Mouse (Mus musculus): ENCODE data around the gene Mapk9.
A peak's percentile ranks its signal among the peaks of the same experiment; 100 is the strongest.

Mapk9 gene

GRCm38 (mm10) chr11:49893806-49894205 lies 47.3 kb downstream of the Mapk9 start:
- DNase-seq (ENCODE audit: low spot score), result no peak

DNA sequence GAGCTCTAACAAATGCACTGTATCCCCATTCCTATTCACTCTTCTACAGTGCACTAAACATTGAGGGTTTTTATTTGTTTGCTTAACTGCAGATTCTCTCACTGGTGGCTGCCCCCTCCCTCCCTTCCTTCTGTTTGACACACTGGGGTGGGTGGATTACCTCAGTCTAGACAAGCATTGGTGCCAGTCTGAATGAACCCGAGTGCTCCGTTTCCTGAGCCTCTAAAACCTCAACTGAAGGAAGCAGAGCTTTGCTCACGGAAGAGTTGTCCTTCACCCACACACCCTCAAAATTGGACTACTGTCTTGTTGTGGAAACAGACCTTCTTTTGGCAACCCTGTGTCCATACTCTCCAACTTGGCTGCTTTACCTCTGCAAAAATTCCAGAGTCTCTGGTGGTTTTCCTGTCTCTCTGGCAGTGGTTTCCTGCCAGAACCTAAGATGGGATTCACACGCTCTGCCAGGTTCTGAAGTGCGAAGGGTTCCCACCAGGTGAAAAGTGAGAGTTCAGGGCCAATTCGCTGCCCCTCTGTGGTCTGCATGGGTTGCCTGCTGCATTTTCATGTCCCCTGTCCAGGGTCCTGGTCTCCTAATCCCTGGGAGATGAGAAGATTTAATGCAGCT lies 49.5 kb downstream of the Mapk9 start:
- DNase-seq (ENCODE audit: low spot score), result no peak

DNA sequence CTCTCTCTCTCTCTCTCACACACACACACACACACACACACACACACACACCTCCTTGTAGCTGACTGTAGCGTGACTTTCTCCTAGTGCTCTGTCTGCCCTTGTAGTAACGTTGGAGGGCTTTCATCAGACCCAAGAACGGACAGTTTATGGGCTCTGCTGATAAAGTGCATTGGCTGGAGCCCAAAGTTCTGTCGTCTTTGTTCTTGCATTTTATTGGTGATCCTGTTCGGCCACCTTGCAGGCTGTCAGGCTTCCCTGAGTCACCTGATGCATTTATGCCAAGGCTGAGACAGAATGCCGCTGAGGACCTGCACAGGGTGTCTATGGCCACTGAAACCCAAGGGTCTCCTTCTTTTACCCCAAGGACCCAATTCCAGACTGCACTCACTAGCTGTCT lies 53.5 kb downstream of the Mapk9 start:
- no peak for DNase-seq (ENCODE audit: low spot score)

- DNase-seq (ENCODE audit: low spot score), result no peak
These were observed 54.6 kb downstream of the Mapk9 start for GRCm38 (mm10) chr11:49900962-49901658.

DNA sequence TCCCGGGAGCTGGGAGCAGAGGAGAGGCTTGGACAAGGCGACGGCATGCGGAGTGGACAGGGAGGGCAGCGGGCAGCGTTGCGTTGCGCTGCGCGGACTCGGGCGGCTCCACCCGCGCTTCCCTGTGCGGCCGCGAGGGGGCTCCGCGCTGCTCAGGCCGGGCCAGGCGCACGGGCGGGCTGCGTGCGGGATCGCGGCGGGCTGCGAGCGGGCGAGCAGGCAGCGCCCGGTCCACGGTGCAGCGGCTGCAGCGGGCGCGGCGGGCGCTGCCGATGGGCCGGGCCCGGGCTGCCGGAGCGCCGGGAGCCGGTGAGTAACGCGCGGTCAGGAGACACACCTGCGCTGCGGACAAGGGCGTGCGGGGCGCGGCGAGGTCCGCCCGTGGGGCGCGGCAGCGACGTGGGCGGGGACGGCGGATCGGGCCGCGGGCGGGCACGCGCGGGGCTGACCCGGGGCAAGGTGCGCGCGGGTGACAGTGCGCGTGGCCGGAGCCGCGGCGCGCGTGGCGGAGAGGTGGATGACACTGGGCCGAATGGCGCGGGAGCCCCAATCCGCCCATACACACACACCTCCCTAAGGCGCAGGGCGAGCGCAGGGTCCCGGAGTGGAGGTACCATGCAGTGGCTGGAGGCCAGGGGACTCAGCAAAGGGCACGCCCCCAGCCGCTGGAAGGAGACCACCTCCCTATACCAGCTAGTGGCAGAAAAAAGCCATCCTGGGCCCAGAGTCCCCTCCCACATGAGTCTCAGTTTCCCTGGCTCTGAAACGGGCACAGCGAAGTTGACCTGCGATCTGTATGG lies 55.3 kb downstream of the Mapk9 start, which contains the start of gene Rasgef1c:
Rasgef1c (plus strand) TSS at position 177 of the 800 bp plus-strand sequence.
- peak; percentile 34 for DNase-seq (ENCODE audit: low spot score)

DNA sequence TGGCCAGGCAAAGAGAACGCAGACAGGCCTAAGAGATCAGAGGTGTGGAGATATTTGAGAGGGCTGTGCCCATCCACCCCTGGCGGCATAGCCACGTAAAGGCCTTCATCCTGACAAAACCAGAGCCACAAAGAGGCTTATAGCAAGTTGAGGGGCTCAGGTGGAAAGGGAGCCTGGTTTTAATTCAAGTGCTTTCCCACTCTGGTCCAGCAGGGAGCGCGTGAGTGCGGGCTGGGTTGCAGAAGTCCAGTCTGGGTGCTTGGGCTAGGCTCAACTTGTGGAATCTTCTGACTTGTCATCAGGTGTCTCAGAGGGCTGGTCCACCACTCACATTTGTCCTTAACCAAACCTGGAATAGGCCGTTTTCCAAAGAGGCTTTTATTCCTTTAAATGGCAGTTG lies 56.8 kb downstream of the Mapk9 start:
- peak; percentile 53 for DNase-seq (ENCODE audit: low spot score)

- no peak for DNase-seq (ENCODE audit: low spot score)
These were observed 72.1 kb downstream of the Mapk9 start for GRCm38 (mm10) chr11:49918521-49919180.

GRCm38 (mm10) chr11:49919304-49919703 lies 72.8 kb downstream of the Mapk9 start:
- DNase-seq (ENCODE audit: low spot score), result no peak

- no peak for DNase-seq (ENCODE audit: low spot score)
These were observed 77.0 kb downstream of the Mapk9 start for GRCm38 (mm10) chr11:49923539-49923938.

DNA sequence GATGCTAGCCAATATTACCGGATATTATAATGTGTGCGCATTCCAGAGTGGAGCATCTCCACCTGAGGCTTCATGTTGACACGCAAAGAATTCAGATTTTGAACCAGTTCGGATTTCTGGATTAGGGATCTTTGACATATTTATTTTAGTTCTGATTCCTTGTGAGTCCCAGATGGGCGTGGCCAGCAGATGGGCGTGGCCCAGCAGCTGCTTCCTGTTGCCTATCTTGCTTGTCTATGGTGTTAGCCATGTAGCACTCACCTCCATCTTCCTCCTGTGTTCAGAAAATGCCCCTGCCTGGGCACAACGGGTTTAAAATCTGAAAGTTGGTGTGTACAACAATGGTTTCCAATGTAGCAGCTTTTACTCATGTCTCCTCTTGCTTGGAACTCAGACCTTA lies 79.6 kb downstream of the Mapk9 start:
- DNase-seq (ENCODE audit: low spot score), result no peak

GRCm38 (mm10) chr11:49927169-49927568 lies 80.6 kb downstream of the Mapk9 start:
- no peak for DNase-seq (ENCODE audit: low spot score)

- no peak for DNase-seq (ENCODE audit: low spot score)
These were observed 81.1 kb downstream of the Mapk9 start for GRCm38 (mm10) chr11:49927670-49928069.

DNA sequence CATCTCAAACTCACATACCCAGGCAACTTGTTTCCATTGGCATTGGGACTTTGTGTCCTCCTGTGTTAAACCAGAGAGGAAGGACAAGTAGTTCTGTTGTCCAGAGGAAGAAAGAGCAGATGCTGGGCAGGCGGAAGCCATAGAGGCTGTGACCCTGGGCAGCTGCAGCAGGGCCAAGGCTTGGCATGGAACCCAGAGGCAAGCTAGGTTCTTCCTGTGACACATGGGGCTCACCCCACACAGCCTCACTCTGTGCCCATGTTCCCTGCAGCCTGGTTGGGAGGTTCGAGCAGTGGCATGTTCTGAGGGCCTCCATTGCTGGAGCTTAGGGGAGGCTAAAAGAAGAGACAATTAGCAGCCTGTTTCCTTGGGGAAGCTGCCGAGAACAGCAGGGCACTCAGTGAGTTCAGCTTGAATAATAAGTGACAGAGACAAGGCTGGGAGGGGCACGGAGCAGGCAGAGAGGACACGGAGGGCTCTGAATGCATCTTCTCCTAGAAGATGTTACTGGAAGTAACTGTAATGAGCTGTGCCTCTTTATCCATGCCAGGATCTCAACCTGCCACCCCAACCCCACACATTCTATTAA lies 84.6 kb downstream of the Mapk9 start:
- DNase-seq (ENCODE audit: low spot score), result peak; percentile 2

GRCm38 (mm10) chr11:49931853-49932252 lies 85.3 kb downstream of the Mapk9 start:
- DNase-seq (ENCODE audit: low spot score), result no peak

- no peak for DNase-seq (ENCODE audit: low spot score)
These were observed 87.3 kb downstream of the Mapk9 start for GRCm38 (mm10) chr11:49933811-49934210.

DNA sequence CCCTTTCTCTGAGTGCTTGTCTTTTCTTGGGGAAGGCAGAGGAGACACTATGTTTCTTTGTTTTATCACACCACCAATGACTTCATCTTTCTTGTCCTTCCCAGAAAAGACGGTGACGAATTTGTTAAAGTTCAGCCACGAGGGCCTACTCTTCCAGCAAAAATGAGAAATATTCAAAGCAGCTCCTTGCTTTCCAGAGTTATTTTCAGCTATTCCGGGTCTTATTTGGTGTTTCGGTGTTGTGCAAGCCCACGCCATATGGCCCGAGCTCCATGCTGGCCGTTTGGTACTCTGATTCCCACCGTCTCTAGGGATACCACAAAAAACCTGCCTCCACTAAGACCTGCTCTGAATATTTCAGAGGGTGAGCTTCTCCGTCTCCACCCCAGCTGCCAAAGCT lies 87.8 kb downstream of the Mapk9 start:
- peak; percentile 5 for DNase-seq (ENCODE audit: low spot score)
